Mouse (Mus musculus) megakaryocyte, embryonic 14.5 days (primary cell): ENCODE measurements at regions not wholly inside any gene's neighbourhood (a gene's known extent, or its start where the extent isn't known, plus 50 kb on each side); places are given as distances from the start of the nearest gene placed in this dataset.

Experiments
- H3K27me3 ChIP-seq: replicated peaks from 2 replicates; pipeline ENCODE3; 2012; ENCODE audit warnings: inconsistent platforms
- H3K36me3 ChIP-seq: replicated peaks from 2 replicates; pipeline ENCODE3; 2012; ENCODE audit warnings: low read length, inconsistent platforms, mixed read lengths
- H3K4me1 ChIP-seq: 2 replicates; pipeline ENCODE4 v1.6.1; 2012; ENCODE audit warnings: inconsistent platforms
- H3K4me3 ChIP-seq: replicated peaks from 2 replicates; pipeline ENCODE3; 2012; ENCODE audit warnings: moderate library complexity, mild to moderate bottlenecking, inconsistent platforms
- H3K9me3 ChIP-seq: 2 replicates; pipeline ENCODE4 v1.6.1; 2012; ENCODE audit warnings: inconsistent platforms
- FLI1 ChIP-seq: IDR thresholded peaks from 2 replicates; pipeline ENCODE4 v1.6.1; 2012; ENCODE audit warnings: low read length, inconsistent platforms, mixed read lengths
- GATA1 ChIP-seq: IDR thresholded peaks from 3 replicates; pipeline ENCODE4 v1.6.1; 2012; ENCODE audit warnings: mixed read lengths, low read length, inconsistent platforms, borderline replicate concordance

DNA sequence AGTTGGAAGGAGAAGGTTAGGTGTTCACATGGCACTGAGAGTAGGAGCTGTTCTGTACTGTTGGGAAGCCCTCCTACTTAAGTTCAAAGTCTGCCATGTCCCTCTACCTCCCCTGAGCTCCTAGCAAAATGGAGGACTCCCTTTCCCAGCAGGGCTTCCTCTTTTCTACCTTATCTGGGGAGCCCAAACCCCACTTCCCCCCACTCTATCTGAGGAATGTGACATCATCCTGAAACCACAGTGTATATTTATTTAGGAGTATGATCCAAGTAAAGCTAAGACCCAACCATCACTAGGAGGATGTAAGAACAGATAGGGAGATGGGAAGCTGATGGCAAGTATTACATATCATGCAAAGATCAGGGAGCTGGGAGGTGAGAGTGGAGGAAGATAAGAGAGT is 1490.6 kb upstream of the Gm6569 start:
- H3K36me3 ChIP-seq = no peaks in the 10 kb centered on the region
- no peaks in the 10 kb centered on the region for H3K27me3 ChIP-seq
- peaks cover 18% of the 10 kb centered on the region for H3K9me3 ChIP-seq
- TF ChIP-seq GATA1 (no peak), FLI1 (no peak)
- peaks cover 8% of the 10 kb centered on the region for H3K4me1 ChIP-seq
- H3K4me3 ChIP-seq = no peak overlapping the region

DNA sequence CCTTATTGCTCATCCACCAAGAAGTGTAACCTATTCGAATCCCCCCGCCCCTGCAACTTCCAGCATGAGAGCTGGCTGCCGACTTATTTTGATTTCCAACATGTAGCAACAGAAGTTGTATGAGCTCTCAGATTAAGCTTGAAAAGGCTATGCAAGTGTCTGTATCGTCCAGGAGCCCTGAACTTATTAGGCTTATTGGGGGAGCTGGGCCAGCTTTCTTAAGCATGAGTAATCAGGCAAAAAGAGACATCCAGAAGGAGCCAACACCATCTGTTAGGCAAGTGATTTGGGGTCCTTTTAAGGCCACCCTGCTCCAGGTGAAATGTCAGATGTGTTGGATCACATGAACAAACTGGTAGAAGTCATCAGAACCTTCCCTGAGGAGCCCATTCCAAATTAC is 1481.0 kb upstream of the Gm6569 start:
- TF ChIP-seq FLI1 (no peak), GATA1 (no peak)
- Histone ChIP-seq H3K9me3 (peaks cover 3% of the 10 kb centered on the region; the same call in 1 of the 2 replicates), H3K27me3 (no peaks in the 10 kb centered on the region), H3K4me1 (peaks cover 3% of the 10 kb centered on the region; the same call in 1 of the 2 replicates), H3K4me3 (no peak overlapping the region), H3K36me3 (no peaks in the 10 kb centered on the region)

DNA sequence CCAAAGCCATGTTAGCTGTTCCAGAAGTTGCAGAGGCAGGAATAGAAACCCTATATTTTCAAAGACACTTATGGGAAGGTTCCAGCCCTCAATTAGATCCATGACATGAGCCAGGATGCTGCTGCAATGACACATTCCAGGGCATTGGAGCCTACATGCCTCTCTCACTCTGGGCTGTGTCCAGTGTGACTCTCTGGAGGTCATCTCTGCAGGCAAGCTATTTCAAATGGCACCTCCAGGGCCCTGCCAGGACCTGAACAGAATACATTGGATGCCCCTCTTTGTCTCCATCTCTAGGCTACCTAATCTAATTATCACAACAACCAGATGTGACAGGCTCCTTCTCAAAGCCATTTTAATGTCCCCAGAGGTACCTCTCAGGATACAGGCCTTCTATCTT is 1478.7 kb upstream of the Gm6569 start:
- H3K4me3 ChIP-seq = no peak overlapping the region
- TF ChIP-seq FLI1 (no peak), GATA1 (no peak)
- H3K4me1 ChIP-seq = peaks cover 4% of the 10 kb centered on the region; the same call in 1 of the 2 replicates
- H3K9me3 ChIP-seq = no peaks in the 10 kb centered on the region
- H3K36me3 ChIP-seq = no peaks in the 10 kb centered on the region
- H3K27me3 ChIP-seq = peaks cover under 1% of the 10 kb centered on the region

DNA sequence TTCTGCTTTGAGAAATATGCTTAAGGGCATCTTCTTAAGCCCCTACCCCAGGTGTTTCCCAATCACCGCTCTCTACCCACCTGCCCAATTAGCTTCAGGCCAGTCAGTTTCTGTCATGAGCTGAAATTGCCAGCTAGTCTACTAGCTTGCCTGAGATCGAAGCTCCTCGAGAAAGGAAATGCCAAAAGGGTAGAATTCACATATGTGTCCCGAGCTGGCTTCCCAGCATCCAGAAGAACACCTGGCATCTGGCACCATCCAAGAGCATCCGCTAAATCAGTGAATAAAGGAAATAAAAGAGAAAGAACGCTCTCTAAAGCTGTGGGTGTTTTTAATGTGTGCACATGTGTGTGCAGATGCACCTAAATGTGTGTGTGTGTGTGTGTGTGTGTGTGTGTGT is 1474.7 kb upstream of the Gm6569 start:
- TF ChIP-seq FLI1 (no peak), GATA1 (no peak)
- H3K36me3 ChIP-seq = no peaks in the 10 kb centered on the region
- peaks cover 4% of the 10 kb centered on the region; the same call in 1 of the 2 replicates for H3K4me1 ChIP-seq
- peaks cover 2% of the 10 kb centered on the region for H3K27me3 ChIP-seq
- no peaks in the 10 kb centered on the region for H3K9me3 ChIP-seq
- no peak overlapping the region for H3K4me3 ChIP-seq

DNA sequence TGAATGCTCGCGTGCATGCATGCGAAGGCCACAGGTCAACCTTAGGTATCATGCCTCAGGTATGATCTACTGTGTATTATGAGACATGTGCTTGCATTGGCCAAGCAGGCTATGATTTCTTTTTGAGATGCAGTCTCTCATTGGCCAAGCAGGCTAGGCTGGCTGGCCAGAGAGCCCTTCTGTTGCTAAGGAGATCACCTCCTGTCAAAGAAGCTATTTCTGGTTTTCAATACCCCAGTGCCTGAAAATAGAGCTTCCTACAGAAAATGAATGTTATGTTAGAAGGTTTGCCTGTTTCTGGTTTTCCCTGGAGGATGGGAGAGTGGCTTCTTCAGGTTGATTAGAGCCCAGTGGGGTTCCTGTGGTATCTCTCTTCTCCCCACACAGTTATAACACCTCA is 1474.3 kb upstream of the Gm6569 start:
- H3K27me3 ChIP-seq = peaks cover 2% of the 10 kb centered on the region
- peaks cover 4% of the 10 kb centered on the region; the same call in 1 of the 2 replicates for H3K4me1 ChIP-seq
- TF ChIP-seq FLI1 (no peak), GATA1 (no peak)
- H3K36me3 ChIP-seq = no peaks in the 10 kb centered on the region
- H3K4me3 ChIP-seq = no peak overlapping the region
- H3K9me3 ChIP-seq = no peaks in the 10 kb centered on the region

DNA sequence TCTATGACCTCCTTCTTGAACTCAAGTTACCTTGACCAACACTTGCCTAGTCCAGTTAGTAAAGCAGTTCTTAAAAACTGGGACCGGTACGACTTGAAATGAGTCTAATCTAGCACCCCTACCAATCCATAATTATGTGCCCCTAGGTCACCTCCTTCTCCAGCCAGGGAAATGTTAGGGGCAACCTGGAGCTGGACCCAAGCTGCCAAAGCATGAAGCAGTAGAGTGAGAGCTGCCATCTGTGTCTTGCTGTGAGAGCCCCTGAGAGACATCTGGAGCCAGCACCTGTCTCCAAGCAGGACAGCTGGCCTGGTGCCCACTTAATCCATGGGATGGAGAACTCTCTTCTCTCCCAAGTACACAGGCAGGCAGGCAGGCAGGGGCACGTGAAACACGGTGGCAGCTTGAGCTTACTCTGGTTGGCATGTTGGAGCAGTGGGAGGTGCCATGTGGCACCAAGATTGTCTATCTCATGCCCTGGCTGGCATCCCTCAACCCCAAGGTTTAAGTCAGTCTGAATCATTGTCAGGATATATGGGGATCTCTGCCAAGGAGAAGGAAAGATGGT is 1473.8 kb upstream of the Gm6569 start:
- Histone ChIP-seq H3K4me3 (peak overlapping the region; percentile 20), H3K27me3 (peaks cover 2% of the 10 kb centered on the region), H3K9me3 (no peaks in the 10 kb centered on the region), H3K4me1 (peaks cover 4% of the 10 kb centered on the region; the same call in 1 of the 2 replicates), H3K36me3 (no peaks in the 10 kb centered on the region)
- TF ChIP-seq GATA1 (no peak), FLI1 (no peak)

DNA sequence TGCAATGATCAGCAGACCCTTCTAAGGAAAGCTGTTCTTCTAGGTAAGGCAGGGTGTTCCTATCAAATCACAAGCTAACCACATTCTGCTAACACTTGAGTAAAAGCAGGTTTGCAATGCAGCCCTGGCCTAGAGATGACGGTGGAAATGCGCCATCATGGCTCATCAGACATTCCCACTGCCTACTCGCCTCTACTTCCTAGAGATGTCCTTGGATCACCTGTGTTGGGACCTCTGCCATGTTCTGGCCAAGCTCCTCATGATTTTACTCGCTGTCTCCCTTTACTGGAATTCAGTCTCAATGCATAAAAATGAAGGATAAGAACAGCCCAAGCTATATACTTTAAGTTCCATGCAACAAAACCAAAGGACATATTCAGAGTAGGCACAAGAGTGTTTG is 1461.3 kb upstream of the Gm6569 start:
- peak overlapping the region; percentile 38 for H3K4me3 ChIP-seq
- peaks cover 2% of the 10 kb centered on the region for H3K27me3 ChIP-seq
- no peak for TF ChIP-seq GATA1
- no peak for TF ChIP-seq FLI1
- 0 out of 2 replicates have a peak, but pooled peaks cover 4% of the 10 kb centered on the region for H3K9me3 ChIP-seq
- H3K36me3 ChIP-seq = no peaks in the 10 kb centered on the region
- H3K4me1 ChIP-seq = no peaks in the 10 kb centered on the region

DNA sequence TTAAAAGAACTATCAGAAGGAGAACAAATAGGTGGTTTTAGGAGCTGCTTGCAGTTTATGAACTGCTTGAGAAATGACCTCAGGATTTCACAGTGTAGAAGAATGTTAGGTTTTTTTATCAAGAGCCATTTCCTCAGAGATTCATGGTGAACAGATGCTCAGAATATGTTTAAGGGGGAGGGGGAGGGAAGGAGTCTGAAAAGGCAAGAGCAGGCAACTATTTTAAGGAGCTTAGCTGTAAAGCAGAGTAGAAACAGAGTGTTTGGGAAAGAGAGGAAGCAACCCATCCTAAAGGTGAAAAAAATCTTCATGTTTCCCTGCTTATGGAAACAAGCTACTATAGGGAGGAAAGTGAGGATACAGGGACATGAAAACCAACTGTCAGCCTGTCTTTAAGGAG is 1457.2 kb upstream of the Gm6569 start:
- peaks cover 2% of the 10 kb centered on the region for H3K27me3 ChIP-seq
- H3K9me3 ChIP-seq = peaks cover 7% of the 10 kb centered on the region; the same call in 1 of the 2 replicates
- H3K36me3 ChIP-seq = no peaks in the 10 kb centered on the region
- H3K4me3 ChIP-seq = no peak overlapping the region
- no peak for TF ChIP-seq FLI1
- TF ChIP-seq GATA1 = no peak
- no peaks in the 10 kb centered on the region for H3K4me1 ChIP-seq

DNA sequence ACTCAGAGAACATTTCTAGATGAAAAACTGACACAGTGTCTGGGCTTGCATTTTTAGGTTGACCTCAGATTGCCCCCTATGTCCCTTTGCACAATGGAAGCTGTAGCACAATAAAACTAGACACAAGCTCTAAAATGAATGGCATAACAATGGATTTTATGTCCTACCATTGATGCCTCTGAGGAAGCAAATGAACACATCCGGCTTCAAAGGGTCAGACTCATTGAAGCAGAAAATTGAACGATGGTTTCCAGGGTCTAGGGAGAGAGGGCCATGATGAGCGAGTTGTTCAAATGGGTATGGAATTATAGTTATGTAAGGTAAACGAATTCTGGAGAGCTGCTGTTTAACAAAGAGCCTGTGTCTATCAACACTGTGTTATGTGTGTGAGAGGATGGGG is 1455.1 kb upstream of the Gm6569 start:
- no peaks in the 10 kb centered on the region for H3K4me1 ChIP-seq
- no peak overlapping the region for H3K4me3 ChIP-seq
- peaks cover 2% of the 10 kb centered on the region for H3K27me3 ChIP-seq
- H3K9me3 ChIP-seq = peaks cover 7% of the 10 kb centered on the region; the same call in 1 of the 2 replicates
- H3K36me3 ChIP-seq = no peaks in the 10 kb centered on the region
- TF ChIP-seq FLI1 (no peak), GATA1 (no peak)

DNA sequence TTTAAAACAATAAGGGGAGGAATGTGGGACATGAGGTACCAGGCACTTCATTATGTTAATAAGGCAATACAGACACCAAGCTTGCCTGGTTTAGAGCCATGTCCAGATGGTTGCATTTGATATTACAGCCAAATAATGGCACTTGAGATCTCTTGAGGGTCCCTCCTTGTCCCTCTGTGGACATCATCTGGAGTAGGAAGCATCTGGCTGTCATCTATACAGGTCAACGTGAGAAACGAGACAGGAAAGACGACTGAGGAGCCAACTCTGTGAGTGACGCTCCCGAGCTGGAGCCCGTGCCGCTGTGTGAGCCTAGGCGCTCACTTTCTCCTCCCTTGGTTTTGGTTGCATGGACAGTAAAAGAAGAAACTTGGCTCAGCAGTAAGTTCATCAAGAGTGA is 1453.2 kb upstream of the Gm6569 start:
- H3K4me3 ChIP-seq = no peak overlapping the region
- no peaks in the 10 kb centered on the region for H3K4me1 ChIP-seq
- no peaks in the 10 kb centered on the region for H3K36me3 ChIP-seq
- H3K27me3 ChIP-seq = peaks cover 2% of the 10 kb centered on the region
- TF ChIP-seq GATA1 (no peak), FLI1 (no peak)
- peaks cover 7% of the 10 kb centered on the region; the same call in 1 of the 2 replicates for H3K9me3 ChIP-seq
